Mouse (Mus musculus): ENCODE results near the gene Clcf1. TPM values are rescaled to one million over a fixed set of nuclear protein-coding genes. Genes with fewer than 3 reads are reported as not detected.

The Clcf1 gene
- total RNA-seq, 1 experiment from 2014 or later, result 2.0 TPM

DNA sequence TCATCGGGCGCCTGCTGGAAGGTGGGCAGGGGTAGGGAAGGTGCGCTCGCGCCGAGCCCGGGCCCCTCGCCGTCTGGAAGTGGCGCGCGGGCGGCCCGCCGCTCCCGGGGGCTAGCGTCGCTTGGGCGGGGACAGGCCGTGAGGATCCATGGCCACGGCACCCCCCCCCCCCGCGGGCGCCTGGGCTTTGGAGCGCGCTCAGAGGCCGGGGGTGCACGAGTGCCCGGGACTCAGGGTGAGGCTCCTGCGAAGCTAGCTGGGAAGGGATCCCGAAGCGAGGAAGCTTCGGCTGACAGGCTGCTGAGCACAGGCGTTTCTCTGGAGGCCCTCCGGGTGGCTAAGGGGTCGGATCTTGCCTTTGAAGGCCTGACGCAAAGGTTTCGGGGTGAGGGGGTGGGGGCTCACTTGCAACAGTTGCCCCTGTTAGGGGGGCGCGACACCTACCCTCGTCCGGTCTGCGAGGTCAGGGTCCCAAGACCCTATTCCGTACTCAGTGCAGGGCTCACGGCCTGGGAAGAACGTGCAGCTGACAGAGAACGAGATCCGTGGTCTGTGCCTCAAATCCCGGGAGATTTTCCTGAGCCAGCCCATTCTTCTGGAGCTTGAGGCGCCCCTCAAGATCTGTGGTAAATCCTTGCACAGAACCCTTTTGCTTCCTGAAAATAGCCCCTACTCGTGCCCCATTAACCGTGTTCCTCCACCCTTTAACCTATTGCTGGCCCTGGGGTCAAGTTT is 21.6 kb upstream of the Clcf1 start:
- ATAC-seq (replicated peaks; ENCODE audit: low read depth, poor library complexity, severe bottlenecking), result no peak

DNA sequence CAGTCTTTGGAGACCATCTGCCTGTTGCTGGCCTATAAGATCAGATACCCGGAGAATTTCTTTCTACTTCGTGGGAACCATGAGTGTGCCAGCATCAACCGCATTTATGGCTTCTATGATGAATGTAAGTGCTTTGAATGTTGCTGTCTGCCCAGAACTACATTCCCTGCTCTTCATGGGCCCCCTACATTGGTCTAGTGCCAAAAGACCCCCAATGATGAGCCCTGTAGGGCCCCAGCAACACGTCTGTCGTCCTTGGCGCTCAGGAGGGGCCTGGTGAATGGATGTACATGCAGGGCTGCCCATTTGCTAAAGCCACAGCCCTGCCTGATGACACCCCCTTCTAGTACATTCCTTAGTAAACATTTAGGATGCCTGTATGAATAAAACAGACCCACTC is 20.9 kb upstream of the Clcf1 start:
- no peak for ATAC-seq (replicated peaks; ENCODE audit: low read depth, poor library complexity, severe bottlenecking)

DNA sequence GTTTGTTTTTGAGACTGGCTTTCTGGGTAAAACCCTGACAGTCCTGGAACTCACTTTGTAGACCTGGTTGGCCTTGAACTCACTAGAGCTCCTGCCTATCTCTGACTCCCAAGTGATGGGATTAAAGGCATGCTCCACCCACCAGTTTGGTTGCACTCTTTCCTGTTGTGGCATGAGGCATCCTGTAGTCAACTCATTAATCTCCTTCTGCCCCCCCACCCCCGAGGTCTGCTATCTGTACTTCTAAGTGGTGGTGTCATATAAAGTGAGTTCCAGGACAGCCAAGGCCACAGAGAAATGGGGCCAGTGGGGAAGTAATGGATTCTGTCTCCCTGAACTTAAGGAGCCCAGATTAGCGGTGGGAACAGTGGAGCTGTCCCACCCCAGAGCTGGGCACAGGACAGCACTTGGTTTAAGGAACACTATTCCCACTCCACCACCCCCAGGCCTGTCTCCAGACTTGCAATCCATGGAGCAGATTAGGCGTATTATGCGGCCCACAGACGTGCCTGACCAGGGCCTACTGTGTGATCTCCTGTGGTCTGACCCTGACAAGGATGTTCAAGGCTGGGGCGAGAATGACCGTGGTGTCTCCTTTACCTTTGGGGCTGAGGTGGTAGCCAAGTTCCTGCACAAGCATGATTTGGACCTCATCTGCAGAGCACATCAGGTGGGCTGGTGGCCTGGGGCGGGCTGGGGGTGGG is 19.9 kb upstream of the Clcf1 start:
- ATAC-seq (replicated peaks; ENCODE audit: low read depth, poor library complexity, severe bottlenecking), result peak; percentile 42

DNA sequence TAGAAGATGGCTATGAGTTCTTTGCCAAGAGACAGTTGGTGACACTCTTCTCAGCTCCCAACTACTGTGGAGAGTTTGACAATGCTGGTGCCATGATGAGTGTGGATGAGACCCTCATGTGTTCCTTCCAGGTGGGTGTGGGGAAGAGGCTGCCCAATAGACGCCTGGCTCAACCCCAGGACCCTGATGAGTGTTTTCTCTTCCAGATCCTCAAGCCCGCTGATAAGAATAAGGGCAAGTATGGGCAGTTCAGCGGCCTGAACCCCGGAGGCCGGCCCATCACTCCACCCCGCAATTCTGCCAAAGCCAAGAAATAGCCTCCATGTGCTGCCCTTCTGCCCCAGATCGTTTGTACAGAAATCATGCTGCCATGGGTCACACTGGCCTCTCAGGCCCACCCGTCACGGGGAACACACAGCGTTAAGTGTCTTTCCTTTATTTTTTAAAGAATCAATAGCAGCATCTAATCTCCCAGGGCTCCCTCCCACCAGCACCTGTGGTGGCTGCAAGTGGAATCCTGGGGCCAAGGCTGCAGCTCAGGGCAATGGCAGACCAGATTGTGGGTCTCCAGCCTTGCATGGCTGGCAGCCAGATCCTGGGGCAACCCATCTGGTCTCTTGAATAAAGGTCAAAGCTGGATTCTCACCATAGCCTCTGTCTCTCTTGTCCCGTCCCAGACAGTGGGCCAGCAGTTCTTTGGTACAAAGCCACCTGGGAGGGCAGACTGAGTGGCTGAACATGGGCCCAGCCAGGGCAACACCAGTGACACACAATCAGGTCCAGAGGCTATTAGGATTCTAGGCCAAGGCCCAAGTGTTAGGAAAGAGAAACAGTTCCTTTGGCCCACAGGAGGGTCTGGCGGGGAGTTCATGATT is 19.0 kb upstream of the Clcf1 start:
- ATAC-seq (replicated peaks; ENCODE audit: low read depth, poor library complexity, severe bottlenecking), result no peak

DNA sequence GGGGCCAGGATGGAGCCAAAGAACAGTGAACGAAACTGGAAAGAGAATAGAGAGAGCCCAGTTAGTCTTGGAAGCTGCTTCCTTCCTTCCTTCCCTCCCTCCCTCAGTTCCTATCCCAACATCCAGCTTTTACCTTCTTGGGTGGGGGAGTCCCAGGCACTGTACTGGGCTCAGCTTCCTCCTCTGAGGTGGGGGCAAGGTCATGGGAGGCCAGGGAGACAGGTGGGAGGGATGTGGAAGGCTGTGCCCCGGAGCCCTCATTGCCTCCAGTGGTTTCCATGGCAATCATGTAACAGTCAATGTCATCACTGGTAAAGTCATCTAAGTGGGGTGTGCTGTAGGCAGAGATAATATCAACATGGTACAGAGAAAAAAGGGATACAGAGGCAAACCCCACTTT is 18.0 kb upstream of the Clcf1 start:
- ATAC-seq (replicated peaks; ENCODE audit: low read depth, poor library complexity, severe bottlenecking), result no peak

DNA sequence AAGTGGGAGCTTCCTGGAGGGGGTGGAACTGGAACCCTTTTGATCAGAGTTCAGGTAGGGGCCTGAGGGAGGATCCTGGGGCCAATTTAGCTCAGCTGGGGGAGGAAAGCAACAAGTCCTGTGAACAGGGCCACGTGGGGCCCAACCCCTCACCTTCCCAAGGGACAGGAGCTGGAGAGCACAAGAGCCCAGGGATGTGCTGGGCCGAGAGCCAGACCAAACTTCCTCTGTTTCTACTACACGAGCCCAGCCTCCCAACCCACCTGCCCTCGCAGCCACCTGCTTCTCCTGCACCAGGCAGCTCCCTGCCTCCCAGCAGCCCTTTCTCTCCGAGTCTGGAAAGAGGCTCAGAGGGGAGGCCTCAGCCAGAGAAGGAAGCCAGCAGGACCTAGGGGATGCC is 17.5 kb upstream of the Clcf1 start:
- no peak for ATAC-seq (replicated peaks; ENCODE audit: low read depth, poor library complexity, severe bottlenecking)

DNA sequence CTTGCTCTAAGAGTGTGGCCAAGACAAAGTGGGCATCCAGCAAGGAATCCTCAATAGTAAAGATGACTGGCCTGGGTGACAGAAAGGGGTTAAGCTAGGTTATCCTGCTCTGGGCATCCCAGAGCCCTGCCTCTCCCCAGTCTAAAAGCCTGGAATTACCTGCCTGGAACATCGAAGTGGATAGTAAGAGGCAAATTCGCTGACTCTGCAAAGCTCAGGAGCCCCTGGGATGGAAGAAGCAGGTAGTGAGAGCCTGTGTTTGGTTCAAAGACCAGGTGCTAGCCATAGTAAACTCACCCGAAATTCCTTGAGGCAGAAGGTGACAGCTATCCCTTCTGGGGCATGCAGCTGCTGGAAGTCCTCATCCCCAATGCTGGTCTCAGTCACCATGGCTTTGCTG is 16.9 kb upstream of the Clcf1 start:
- no peak for ATAC-seq (replicated peaks; ENCODE audit: low read depth, poor library complexity, severe bottlenecking)

DNA sequence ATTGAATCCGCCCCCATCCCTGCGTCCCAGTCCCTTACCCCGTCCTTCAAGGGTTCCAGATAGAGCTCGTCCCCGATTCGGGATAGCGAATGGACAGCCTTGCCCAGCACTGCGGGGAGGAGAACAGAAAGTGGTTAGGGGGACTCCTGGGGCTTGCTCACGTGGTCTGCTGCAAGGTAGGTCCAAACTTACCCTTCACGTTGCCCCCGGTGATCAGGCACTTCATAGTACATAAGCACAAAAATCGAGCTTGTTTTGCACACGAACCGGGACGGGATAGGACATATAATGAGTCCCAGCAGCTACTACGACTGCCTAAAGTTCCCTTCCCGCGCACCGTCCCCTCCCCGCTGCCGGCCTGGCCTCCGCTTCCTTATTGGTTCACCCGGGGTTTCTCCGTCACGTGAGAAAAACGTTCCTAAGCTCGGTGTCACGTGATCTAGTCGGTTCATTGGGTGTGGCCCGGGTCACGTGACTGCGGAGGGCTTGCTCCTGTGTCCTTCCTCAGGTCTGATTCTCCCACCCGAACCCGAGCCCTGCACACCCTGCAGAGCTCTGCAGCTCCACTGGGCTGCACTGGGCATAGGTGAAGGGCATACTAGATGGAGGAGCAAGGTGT is 12.6 kb upstream of the Clcf1 start, which contains the start of gene Rad9a:
Gene Rad9a, minus strand, starts transcription at position 372 of the 619 bp plus-strand sequence.
- ATAC-seq (replicated peaks; ENCODE audit: low read depth, poor library complexity, severe bottlenecking), result peak; percentile 82

DNA sequence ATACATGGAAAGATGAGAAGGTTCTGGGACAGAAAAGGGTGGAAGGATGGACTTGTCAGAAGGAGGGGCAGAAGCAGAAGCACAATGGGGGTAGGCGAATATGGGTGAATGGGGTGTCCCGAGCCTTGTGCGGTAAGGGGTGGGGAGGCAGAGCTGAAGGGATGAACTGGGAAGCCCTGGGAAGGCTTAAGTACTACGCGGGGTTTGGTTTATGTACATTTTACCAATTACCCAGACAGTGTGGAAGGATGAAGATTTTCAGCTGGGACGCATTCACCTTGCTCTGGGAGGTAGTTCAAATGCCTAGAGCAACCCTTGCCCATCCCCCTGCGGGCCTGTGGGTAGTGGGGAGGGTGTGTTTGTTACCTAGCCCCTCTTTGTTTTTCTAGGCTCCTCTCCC is 11.9 kb upstream of the Clcf1 start:
- ATAC-seq (replicated peaks; ENCODE audit: low read depth, poor library complexity, severe bottlenecking), result no peak

DNA sequence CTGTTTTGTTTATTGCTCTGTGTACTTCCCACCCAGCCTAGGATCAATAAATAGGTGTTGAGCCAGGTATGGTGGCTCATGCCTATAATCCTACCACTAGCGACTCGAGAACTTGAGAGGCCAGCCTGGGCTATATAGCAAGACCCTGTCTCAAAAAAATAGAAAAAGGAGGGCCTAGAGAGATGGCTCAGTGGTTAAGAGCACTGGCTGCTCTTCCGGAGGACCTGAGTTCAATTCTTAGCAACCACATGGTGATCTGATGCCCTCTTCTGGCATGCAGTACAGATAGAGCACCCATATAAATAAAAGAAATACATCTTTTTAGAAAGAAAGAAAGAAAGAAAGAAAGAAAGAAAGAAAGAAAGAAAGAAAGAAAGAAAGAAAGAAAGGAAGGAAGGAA is 10.9 kb upstream of the Clcf1 start:
- ATAC-seq (replicated peaks; ENCODE audit: low read depth, poor library complexity, severe bottlenecking), result no peak

DNA sequence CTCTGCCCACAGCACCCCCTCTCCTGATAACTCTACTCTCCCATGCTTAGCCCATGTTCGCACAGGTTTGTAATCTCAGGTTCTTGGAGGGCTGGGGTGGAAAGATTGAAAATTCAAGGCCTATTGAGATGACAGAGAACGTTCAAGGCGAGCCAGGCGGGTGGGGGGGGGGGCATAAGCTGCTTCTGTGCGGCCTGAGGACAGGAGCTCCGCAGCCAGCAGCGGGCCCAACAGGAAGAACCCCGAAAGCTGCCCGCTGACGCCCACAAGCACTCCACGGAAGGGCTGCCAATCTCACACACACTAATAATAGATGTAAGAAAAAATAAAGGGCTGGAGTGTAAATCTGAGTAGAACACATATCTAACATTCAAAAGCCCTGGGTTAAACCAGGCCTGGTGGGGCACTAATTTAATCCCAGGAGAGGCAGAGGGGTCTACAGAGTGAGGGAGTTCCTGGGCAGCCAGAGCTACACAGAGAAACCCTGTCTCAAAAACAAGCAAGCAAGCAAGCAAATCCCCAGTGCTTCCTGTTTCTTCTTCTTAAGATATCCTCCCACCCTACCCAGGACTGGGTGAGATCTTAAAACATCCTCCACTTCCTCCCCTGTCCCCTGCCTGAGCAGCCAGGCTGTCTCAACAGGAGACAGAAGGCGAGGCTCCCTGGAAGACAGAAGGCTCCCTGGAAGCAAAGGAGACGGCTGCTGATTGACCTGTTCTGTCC is 10.3 kb upstream of the Clcf1 start:
- ATAC-seq (replicated peaks; ENCODE audit: low read depth, poor library complexity, severe bottlenecking), result 0 out of 2 replicates have a peak, but pooled peaks have one; percentile 30

DNA sequence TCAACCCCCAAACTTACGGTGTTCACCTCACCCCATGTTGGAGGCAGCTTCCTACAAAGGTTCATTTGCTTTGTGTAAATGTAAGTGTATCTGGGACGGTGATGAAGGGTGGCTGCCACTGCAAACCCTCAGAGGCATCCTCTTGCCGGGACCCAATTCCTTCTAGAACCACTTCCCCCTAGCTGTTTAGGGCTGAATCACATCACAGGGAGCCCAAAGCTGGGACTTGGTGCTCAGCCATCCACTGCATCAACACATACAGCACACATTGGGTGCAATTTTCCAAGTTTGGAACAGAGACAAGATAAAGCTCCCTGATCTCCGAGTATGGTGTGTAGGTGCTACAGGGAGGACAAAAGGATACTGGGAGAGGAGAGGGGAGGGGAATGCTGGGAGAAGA is 9.1 kb upstream of the Clcf1 start:
- ATAC-seq (replicated peaks; ENCODE audit: low read depth, poor library complexity, severe bottlenecking), result no peak

DNA sequence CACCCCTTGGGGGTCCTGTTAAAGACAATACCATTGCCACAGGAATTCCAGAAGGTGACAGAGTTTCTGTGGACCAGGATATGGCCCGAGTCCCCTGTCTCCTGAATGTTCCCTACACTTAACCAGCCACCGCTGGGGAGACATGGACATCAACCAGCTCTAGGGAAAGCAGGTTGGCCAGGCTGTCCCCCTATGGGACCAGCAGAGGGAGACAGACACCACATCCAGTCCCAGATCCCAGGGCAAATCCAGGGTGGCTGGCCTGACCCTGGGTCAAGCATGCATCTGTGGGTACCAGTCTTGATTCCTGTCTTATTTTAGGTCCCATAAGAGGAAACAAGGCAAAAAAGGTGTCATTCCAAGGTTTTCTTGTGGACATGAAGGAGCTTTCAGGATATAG is 7.1 kb upstream of the Clcf1 start:
- peak; percentile 84 for ATAC-seq (replicated peaks; ENCODE audit: low read depth, poor library complexity, severe bottlenecking)

DNA sequence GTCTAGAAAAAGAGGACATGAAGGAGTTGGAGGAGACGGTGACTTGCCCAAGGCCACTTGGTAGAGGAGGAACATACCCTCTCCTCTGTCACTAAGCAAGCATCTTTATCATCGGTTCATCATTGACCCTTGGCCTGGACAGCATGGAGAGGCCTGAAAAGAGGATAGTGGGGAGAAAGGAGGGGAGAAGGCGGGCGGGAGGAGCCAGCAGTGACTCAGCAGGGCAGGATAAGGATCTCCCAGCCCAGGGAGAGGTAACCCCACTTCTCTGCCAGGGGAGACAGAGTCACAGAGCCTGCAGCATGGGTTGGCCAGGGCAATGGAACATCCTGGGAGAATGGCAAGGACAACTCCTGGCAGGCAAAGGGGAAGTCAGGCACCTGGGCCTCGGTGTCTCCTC is 5.5 kb upstream of the Clcf1 start:
- no peak for ATAC-seq (replicated peaks; ENCODE audit: low read depth, poor library complexity, severe bottlenecking)

DNA sequence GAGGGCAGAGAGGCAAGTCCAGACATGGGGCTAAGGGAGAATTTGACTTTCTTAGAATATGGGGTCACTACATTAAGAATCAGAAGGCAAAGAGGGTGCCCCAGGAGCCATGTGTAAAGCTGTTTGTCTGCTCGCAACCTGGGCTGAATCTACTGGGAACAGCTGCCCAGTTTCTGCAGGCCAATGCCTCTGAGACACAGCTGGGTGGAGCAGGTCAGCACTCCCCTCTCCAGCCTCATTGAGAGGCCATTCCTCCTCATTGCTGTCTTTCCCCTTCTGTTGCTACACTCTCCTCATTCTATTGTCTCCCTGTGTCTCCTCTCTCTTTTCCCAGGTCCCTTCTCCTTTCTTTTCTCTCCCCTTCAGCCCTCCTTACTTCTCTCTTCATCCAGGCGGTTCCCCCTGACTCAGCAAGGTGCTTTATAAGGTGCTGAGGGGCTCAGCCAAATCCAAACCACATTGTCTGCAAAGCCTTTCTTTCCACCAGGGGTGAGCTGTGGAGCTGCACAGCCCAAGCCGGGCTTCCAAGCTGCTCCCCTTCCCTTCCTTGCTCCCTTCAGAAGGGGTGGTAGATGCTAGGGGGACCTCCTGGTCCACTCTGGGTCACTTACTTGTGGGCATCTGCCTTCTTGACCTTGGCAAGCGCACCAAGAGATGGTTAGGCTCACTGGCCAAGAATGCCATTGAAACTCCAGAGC is 2.0 kb upstream of the Clcf1 start:
- no peak for ATAC-seq (replicated peaks; ENCODE audit: low read depth, poor library complexity, severe bottlenecking)

DNA sequence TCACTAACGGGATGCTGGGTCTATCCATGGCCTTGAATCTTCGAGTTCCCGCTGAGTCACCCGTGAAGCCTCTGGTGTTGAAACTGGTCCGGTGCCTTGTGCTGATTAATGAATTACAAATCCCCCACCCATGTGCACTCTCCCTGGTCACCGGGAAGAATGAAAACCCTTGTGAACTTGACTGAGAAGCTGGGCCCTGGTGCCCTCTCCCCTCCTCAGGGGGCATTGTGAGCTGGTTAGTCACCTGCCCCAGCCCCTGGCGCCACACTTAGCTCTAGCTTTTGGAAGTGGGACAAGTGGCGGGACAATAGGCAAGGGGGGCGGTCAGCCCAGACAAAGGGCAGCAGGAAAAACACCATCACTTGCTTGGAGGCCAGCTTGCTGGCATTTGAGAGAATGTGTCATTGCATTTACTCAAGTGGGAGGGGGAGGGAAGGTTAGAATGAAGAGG is 489 bp upstream of the Clcf1 start:
- ATAC-seq (replicated peaks; ENCODE audit: low read depth, poor library complexity, severe bottlenecking), result peak; percentile 37

DNA sequence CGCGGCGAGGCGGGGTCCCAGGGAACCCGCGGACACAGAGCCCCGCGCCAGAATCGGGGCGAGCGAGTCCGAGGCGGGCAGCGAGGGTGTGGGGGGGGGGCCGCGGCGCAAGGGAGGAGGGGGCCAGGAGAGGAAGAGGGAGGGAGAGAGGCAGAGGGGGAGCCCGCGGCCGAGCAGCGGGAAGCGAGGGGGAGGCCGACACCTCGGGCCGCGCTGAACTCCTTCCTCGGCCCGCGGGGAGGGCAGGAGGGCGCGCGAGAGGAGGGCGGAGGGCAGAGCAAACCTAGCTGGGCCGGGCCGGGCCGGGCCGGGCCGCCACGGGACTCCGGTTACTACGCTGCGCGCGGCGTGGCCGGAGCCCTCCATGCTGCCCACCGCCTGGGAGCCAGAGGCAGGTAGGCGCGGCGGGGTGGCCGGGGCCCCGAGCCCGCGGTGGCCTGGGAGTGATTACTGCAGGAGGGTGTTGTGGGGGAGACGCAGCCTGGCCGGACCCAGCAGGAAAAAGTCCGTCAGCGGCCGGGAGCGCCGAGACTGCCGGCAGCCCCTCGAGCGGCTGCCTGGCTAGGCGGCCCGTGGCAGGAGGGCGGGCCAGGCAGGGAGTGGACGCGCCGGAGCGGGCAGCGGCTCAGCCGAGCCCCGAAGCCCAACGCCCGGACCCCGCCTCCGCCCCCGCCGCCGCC is 873 bp downstream of the Clcf1 start:
- no peak for ATAC-seq (replicated peaks; ENCODE audit: low read depth, poor library complexity, severe bottlenecking)

DNA sequence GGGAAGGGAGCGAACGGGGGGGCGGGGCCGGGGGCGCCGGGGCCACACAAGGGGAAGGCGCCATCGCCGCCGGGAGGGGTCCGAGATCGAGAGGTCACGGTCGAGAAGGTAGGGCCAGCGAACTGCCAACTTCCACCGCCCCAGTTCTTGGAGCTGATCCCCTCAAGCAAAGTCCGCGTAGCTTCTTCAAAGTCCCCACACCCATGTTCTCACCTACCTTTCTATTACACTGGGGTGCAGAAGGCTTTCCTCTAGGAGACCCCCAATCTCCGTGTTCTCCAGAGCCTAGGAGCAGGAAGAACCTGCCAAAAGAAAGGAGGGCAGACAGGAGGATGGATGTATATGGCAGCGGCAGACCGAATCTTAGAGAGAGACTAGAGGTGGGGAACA is 1.4 kb downstream of the Clcf1 start:
- ATAC-seq (replicated peaks; ENCODE audit: low read depth, poor library complexity, severe bottlenecking), result no peak

All from common myeloid progenitor, adult 5-6 weeks (primary cell).